Mouse (Mus musculus): ENCODE measurements around the gene Mllt6.
"Not testable (repeated sequence)": the region's sequence is repeated elsewhere in the genome, so short reads cannot be mapped to it uniquely, and the experiment has no call there.

Mllt6 gene

GRCm38 (mm10) chr11:97694921-97695711, 31.9 kb downstream of the Mllt6 start:
- DNase-seq (ENCODE audit: low read depth, low spot score), result no peak

GRCm38 (mm10) chr11:97695712-97696401, 32.6 kb downstream of the Mllt6 start:
- DNase-seq (ENCODE audit: low read depth, low spot score), result no peak

DNA sequence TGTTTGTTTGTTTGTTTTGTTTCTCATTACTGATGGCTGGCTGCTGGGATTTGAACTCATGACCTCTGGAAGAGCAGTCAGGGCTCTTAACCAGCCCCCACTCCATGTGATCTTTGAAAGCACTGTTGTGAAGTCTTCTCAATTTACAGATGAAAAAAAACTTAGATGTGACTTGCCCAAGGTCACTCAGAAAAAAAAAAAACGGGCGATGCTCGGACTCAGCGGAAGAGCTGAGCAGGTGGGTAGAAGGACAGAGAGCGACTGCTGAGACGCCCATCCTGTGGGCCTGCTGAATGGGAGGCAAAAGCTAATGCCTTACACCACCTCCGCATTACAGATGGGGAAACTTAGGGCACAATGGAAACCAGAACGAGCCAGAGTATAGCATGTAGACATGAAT, 33.5 kb downstream of the Mllt6 start:
- no peak for DNase-seq (ENCODE audit: low read depth, low spot score)

DNA sequence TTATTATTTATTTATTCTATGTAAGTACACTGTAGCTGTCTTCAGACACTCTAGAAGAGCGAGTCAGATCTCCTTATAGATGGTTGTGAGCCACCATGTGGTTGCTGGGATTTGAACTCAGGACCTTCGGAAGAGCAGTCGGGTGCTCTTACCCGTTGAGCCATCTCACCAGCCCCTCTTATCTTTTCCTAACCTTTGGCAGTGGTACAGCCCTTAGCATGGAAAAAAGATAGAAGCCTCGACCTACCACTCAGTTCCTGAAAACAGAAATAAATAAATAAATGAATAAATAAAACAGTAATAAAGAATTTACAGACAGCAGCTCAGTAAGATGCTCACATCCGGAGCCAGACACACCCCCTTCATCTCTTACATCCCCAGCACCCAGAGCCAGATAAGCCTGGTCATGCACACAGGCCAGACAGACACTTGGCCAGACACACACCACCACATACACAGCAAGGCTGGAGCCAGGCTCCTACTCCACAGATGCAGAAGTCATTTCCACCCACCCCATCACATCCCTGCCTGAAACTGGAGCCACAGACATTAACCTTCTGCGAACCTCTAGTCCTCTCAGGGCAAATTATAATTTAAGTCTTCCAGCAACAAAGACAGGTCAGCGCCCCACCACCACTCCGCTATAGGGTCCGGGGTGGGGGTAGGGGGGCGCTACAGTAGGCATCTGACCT, 34.1 kb downstream of the Mllt6 start:
- DNase-seq (ENCODE audit: low read depth, low spot score), result no peak

DNA sequence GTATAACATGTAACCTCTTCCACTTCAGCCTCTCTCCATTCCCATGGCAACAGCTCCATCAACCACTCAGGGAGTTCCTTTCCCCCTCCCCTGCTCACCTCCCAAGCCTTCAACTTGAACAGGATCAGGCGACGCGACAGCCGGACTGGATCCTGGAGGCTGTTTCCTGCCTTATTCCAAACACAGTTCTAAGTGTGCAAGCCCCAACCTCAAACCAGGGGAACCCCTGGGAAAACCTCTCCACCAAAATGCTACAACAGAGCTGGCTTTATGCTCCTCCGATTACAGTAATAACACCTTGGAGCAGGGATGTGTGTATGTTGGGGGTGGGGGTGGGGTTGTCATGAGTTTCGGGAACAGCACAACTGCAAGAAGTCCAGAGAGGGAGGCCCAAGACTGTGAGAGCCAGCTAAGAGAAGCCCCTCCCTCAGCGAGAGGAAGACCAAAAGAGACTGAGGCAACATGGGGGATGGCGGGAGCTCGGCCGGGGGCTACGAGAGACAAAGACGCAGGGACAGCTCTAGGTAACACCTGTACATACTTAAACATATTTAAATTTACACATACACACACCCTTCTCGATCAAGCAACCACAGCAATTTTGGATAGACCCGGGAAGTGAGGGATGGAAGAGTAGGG, 34.8 kb downstream of the Mllt6 start:
- no peak for DNase-seq (ENCODE audit: low read depth, low spot score)

- no peak for DNase-seq (ENCODE audit: low read depth, low spot score)
Measured at GRCm38 (mm10) chr11:97698741-97699611, 35.8 kb downstream of the Mllt6 start.

GRCm38 (mm10) chr11:97699626-97700002, 36.4 kb downstream of the Mllt6 start:
- DNase-seq (ENCODE audit: low read depth, low spot score), result peak; percentile 82

DNA sequence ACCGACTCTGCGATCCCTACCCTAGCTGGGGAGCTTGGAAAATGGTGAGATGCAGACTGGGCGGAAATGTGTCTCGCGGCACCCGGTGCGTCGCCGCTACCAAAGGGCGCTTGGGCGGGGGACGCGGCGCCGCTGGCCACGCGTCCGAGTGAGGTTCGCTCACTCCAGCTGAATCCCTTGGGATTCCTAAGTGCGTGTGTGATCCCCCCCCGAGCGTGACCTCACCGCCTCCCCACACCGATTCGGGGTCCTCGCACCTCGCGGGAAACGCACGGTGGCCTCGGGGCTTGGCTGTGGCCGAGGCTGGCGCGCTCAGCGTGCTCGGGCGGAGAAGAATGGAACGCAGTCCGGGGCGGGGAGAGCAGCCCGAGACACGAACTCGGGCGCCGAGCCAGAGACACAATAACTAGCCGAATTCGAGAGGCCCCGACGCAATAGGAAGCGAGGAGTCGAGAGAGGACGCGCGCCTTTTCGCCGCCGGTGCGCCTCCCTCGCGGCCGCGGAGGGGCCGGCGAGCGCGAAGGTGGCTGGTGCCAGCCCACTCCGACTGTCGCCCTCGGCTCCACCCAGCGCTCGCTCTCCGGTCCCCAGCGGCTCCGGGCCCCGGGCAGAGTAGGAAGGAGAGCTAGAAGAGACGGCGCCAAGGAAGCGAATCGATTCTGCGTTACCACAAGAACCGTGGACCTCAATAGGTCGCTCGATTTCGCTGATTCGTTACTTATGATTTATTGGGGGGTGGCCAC, 37.0 kb downstream of the Mllt6 start, which contains the start of gene Pcgf2:
TSS of gene Pcgf2 (minus strand) at position 495 of the 743 bp plus-strand sequence.
- DNase-seq (ENCODE audit: low read depth, low spot score), result no peak

GRCm38 (mm10) chr11:97700746-97701580, 37.7 kb downstream of the Mllt6 start:
- DNase-seq (ENCODE audit: low read depth, low spot score), result no peak

DNA sequence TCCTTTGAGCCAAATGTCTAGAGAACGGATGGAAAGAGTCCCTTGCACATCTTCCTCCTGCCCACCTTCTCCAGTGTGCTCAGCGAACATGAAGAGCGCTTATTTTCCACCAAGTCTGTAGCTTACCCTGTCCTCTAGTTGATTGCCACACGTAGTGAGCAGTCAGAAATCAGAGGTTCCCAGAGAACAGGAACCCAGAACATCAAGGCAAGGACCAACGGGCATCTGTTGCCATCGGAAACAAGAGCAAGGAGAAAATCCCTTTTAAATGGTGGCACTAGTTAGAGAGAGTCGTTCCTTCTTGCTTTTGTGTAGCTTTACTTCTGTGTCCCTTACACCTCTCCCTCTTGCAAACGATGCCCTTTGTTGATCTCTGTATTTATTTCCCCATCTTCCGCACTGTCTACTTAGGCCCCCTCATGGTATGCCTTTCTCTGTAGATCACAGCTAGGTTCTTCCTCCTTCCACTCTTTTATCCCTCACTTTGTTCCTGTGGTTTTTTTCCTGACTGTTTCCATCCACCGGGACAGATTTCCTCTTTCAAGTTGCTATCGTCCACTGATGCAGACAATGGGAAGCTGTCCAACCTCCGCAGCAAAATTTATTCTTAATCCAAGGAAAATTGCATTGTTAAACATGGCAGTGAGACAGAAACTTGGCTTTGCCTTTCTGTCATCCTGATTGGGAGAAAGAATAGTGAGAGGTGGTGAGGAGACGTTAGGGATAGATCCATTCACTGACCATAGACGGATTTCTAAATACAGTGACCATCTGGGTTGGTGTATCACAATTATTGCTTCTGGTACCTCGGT, 38.6 kb downstream of the Mllt6 start:
- no peak for DNase-seq (ENCODE audit: low read depth, low spot score)

DNA sequence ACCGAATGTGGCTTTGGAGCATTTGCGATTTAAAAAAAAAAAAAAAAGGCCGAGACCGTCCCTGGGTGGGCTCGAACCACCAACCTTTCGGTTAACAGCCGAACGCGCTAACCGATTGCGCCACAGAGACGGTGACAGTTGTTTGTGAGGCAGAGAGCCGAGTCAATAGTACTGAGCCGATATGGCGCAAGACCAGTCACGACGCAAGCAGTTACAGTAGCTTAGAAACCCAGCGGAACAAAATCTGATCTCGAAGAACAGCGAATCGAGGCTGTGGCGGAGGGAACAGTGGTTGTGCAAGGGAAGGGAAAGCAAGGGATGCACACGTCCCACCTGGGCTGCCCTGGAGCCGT, 39.2 kb downstream of the Mllt6 start:
- peak; percentile 80 for DNase-seq (ENCODE audit: low read depth, low spot score)

DNA sequence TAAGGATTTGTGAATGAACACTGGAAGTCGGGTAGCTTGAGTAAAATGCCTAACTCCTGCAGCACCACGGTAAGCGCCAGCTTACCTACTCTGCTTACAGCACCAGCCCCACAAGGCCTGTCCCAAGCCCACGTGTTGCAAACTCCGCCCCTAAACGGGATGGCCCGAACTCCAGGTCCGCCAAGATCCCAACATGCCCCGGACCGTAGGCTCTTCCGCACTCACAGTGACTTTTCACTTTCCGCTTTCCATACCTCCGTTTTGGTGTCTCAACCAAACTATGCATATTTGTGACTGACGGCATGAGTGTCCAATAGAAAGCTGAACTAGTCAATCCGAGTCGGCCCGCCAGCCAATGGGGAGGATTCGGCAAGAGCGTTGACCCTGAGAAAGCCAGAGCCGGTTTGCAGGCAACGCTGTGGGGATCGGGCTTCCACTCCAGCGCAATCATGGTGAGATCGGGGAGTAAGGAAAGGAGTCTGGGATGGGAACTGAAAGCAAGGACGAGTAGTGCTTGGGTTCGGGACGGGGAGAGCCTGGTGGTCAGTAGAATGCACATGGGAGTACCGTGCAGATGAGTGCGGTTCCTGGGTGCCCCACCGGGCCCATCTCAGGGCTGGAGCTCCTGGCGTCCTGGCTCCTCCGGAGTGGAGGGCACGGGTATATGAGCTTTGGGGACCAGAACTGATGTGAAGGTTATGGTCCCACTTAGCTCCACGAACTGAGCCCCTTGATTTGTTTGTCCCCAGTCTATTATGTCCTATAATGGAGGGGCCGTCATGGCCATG, 40.0 kb downstream of the Mllt6 start, which contains the start of gene Psmb3:
TSS of gene Psmb3 (plus strand) at position 361 of the 788 bp plus-strand sequence.
- DNase-seq (ENCODE audit: low read depth, low spot score), result peak; percentile 100

DNA sequence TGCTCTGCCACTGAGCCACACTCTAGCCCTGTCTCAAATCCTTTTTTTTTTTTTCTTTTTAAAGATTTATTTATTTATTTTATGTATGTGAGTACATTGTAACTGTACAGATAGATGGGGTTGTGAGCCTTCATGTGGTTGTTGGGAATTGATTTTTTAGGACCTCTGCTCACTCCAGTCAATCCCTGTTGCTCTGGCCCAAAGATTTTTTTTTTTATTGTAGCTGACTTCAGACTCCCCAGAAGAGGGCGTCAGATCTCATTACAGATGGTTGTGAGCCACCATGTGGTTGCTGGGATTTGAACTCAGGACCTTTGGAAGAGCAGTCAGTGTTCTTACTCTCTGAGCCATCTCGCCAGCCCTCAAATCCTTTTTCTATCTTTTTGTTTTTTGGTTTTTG, 46.9 kb downstream of the Mllt6 start:
- not testable (repeated sequence) for DNase-seq (ENCODE audit: low read depth, low spot score)

- DNase-seq (ENCODE audit: low read depth, low spot score), result no peak
Measured at GRCm38 (mm10) chr11:97711200-97711900, 48.1 kb downstream of the Mllt6 start.

GRCm38 (mm10) chr11:97712286-97712685, 49.1 kb downstream of the Mllt6 start:
- no peak for DNase-seq (ENCODE audit: low read depth, low spot score)

DNA sequence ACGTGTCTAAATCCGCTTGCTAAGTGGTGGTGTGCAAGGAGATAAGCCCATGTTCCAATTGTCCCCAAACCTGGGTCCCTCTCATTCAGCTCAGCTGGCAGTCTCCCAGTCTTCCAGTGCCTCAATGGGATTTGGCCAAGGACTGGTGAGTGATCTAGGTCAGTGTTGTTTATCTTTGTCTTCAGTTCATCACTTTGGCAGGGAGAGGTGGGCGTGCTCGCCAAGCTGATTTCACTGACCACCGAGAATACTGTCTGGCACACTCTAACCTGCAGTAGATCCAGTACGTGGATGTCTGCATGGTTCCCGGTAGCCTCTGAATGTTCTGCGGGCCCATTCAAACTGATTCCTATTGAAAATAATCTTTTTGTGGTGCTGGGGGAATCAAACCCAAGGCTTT, 50.7 kb downstream of the Mllt6 start:
- DNase-seq (ENCODE audit: low read depth, low spot score), result no peak

DNA sequence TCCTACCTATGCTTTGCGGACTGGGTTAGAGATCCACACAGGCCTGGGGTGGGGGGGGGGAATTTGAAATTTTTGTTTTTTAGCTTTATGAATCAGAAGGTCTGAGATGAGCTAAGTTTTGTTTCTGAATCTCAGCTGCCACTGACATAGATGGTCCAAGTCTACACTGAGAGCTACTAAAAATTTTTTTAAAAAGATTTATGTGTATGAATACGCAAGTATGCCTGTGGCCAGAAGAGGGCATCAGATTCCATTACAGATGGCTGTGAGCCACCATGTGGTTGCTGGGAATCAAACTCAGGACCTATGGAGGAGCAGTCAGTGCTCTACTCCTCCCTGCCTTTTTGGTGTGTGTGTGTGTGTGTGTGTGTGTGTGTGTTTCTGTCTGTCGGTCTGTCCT, 51.1 kb downstream of the Mllt6 start:
- DNase-seq (ENCODE audit: low read depth, low spot score), result no peak

Data from telencephalon, adult 2 months (tissue).